Mouse (Mus musculus): Measurements from ENCODE around the gene Ube2g2.
A peak's percentile ranks its signal among the peaks of the same experiment; 100 is the strongest.

Ube2g2 gene

GRCm38 (mm10) chr10:77606855-77607254 lies 15.2 kb upstream of the Ube2g2 start:
- no peak for DNase-seq (ENCODE audit: low spot score)

GRCm38 (mm10) chr10:77607441-77607840 lies 14.6 kb upstream of the Ube2g2 start:
- no peak for DNase-seq (ENCODE audit: low spot score)

GRCm38 (mm10) chr10:77608589-77608988 lies 13.5 kb upstream of the Ube2g2 start:
- no peak for DNase-seq (ENCODE audit: low spot score)

- no peak for DNase-seq (ENCODE audit: low spot score)
Measured at GRCm38 (mm10) chr10:77610221-77610961, 11.7 kb upstream of the Ube2g2 start.

GRCm38 (mm10) chr10:77613409-77613808 lies 8.7 kb upstream of the Ube2g2 start:
- no peak for DNase-seq (ENCODE audit: low spot score)

GRCm38 (mm10) chr10:77615647-77616046 lies 6.4 kb upstream of the Ube2g2 start:
- no peak for DNase-seq (ENCODE audit: low spot score)

GRCm38 (mm10) chr10:77616166-77616565 lies 5.9 kb upstream of the Ube2g2 start:
- no peak for DNase-seq (ENCODE audit: low spot score)

- no peak for DNase-seq (ENCODE audit: low spot score)
Measured at GRCm38 (mm10) chr10:77616926-77617325, 5.1 kb upstream of the Ube2g2 start.

GRCm38 (mm10) chr10:77621546-77621945 lies 529 bp upstream of the Ube2g2 start:
- DNase-seq (ENCODE audit: low spot score): no peak

- DNase-seq (ENCODE audit: low spot score): no peak
Measured at GRCm38 (mm10) chr10:77623069-77623492, 1.0 kb downstream of the Ube2g2 start.

GRCm38 (mm10) chr10:77623639-77624400 lies 1.7 kb downstream of the Ube2g2 start:
- DNase-seq (ENCODE audit: low spot score): no peak

- DNase-seq (ENCODE audit: low spot score): no peak
Measured at GRCm38 (mm10) chr10:77624570-77624995, 2.5 kb downstream of the Ube2g2 start.

- no peak for DNase-seq (ENCODE audit: low spot score)
Measured at GRCm38 (mm10) chr10:77626036-77626435, 4.0 kb downstream of the Ube2g2 start.

- DNase-seq (ENCODE audit: low spot score): no peak
Measured at GRCm38 (mm10) chr10:77626591-77626990, 4.5 kb downstream of the Ube2g2 start.

GRCm38 (mm10) chr10:77627497-77627896 lies 5.4 kb downstream of the Ube2g2 start:
- peak; percentile 60 for DNase-seq (ENCODE audit: low spot score)

- DNase-seq (ENCODE audit: low spot score): no peak
Measured at GRCm38 (mm10) chr10:77629163-77629562, 7.1 kb downstream of the Ube2g2 start.

GRCm38 (mm10) chr10:77629970-77630369 lies 7.9 kb downstream of the Ube2g2 start:
- no peak for DNase-seq (ENCODE audit: low spot score)

GRCm38 (mm10) chr10:77634016-77634415 lies 11.9 kb downstream of the Ube2g2 start:
- DNase-seq (ENCODE audit: low spot score): no peak

GRCm38 (mm10) chr10:77634452-77635231 lies 12.6 kb downstream of the Ube2g2 start:
- no peak for DNase-seq (ENCODE audit: low spot score)

- no peak for DNase-seq (ENCODE audit: low spot score)
Measured at GRCm38 (mm10) chr10:77636234-77636922, 14.3 kb downstream of the Ube2g2 start.

- no peak for DNase-seq (ENCODE audit: low spot score)
Measured at GRCm38 (mm10) chr10:77638956-77639355, 16.9 kb downstream of the Ube2g2 start.

GRCm38 (mm10) chr10:77643160-77643559 lies 21.1 kb downstream of the Ube2g2 start:
- no peak for DNase-seq (ENCODE audit: low spot score)
